Mouse (Mus musculus) limb, embryonic 12.5 days (tissue): Measurements from ENCODE around the gene Zfp142. TPM values are rescaled to one million over a fixed set of nuclear protein-coding genes. Genes with fewer than 3 reads are reported as not detected.

Experiments
- ATAC-seq: fragments of 200-750 bp; cut with Nextera tagmentation; 2 replicates; pipeline ENCODE4 v1.8.0; 2017; ENCODE audit warnings: low read depth, moderate TSS enrichment; ENCODE audit not compliant: insufficient number of reproducible peaks, insufficient read depth, low FRiP score, low TSS enrichment
- H3K27ac ChIP-seq: fragments of 300-500 bp; sonication (generic); 2 replicates; pipeline ENCODE4 v1.5.1; 2016; ENCODE audit warnings: mild to moderate bottlenecking, moderate library complexity
- H3K27me3 ChIP-seq: fragments of 300-500 bp; sonication (generic); 2 replicates; pipeline ENCODE4 v1.6.1; 2016; ENCODE audit warnings: mild to moderate bottlenecking, moderate library complexity
- H3K36me3 ChIP-seq: fragments of 300-500 bp; sonication (generic); 2 replicates; pipeline ENCODE4 v1.6.1; 2016; ENCODE audit warnings: mild to moderate bottlenecking, moderate library complexity
- H3K4me1 ChIP-seq: fragments of 300-500 bp; sonication (generic); replicated peaks from 2 replicates; pipeline ENCODE4 v1.6.1; 2016
- H3K4me2 ChIP-seq: fragments of 300-500 bp; sonication (generic); 2 replicates; pipeline ENCODE4 v1.6.1; 2016; ENCODE audit warnings: mild to moderate bottlenecking, moderate library complexity
- H3K4me3 ChIP-seq: fragments of 300-500 bp; sonication (generic); replicated peaks from 2 replicates; pipeline ENCODE4 v1.5.1; 2016; ENCODE audit warnings: mild to moderate bottlenecking
- H3K9ac ChIP-seq: fragments of 300-500 bp; sonication (generic); replicated peaks from 2 replicates; pipeline ENCODE4 v1.6.1; 2016; ENCODE audit warnings: mild to moderate bottlenecking, moderate library complexity
- H3K9me3 ChIP-seq: fragments of 300-500 bp; sonication (generic); 2 replicates; pipeline ENCODE4 v1.6.1; 2016; ENCODE audit warnings: mild to moderate bottlenecking, moderate library complexity
- WGBS: fragments of 180-500 bp; shearing (Covaris S2); methylation state at CpG from one replicate; pipeline ENCODE4 v1.1.7; 2016; 5-methylcytosine and 5-hydroxymethylcytosine counted together
- polyA plus RNA-seq: library from polyadenylated mRNA; unstranded; fragments of >200 nt; fragmentation: Nextera tagmentation; extraction: Ambion mirVana; gene quantifications from 2 replicates; pipeline ENCODE4 v1.2.1, GENCODE M21; 2016

Gene Zfp142
- 8.3 and 11.3 TPM in 2 replicates for polyA plus RNA-seq

DNA sequence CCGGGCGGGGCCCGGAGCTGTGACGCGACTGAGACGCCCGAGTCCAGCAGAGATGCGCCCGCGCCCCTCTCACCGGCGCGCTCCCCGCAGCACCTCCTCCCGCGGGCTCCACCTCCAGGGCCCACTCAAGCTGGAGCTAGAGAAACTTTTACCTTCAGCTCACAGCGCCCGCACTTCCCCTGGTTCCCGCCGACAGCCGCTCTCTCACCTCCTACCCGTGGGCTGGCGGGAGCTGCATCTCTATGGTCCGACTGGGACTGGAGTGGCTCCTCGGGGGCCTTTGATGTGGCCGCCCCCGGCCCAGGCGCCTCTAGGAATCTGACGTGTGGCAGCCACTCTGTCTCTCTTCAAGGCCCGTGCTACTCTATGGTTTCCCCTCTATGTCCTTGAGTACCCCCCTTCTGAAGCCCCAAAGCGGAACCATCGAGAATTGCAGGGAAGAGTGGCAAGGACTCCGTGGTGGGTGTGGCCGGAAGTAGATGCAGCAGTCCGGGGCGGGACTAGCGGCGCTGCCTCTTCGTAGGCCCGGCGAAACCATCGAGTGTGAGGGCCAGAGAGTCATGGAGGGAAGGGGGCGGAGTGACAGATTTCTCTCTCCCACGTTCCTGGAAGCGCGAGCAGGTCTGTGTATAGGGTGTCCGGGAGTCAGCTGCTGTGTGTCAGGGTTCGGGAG lies at the start of gene Zfp142, which contains the start of gene Bcs1l:
Zfp142 (minus strand) TSS at position 474 of the 673 bp plus-strand sequence.
Bcs1l (plus strand) TSS at position 517 of the 673 bp plus-strand sequence.
- peaks cover 43% of the 10 kb centered on the region for H3K36me3 ChIP-seq

DNA sequence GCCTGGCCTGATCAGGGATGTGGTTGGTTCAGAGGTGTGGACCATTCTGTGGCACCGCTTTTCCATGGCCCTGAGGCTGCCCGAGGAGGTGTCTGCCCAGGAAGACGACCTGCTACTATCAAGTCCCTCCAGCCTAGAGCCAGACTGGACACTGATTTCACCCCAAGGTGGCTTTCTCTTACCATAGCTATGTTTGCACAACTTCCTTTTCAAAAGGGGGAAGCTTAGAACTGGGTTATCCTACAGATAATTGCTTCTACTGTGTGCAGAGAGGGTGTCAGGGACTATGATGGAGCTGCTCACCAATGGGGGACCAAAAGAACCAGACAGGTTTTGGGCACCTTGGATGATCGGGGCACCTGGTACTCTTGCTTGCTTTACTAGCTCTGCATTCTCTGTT lies 44.7 kb upstream of the Zfp142 start:
- Histone ChIP-seq H3K27me3 (no peaks in the 10 kb centered on the region), H3K27ac (no peak overlapping the region), H3K9me3 (no peaks in the 10 kb centered on the region), H3K4me2 (no peak overlapping the region), H3K4me3 (no peak overlapping the region), H3K9ac (no peak overlapping the region), H3K36me3 (peaks cover 33% of the 10 kb centered on the region), H3K4me1 (no peaks in the 10 kb centered on the region)
- WGBS = 83% methylated on average over 4 of the region's 4 CpGs
- no peak for ATAC-seq

More for the DNA sequence above, at the start of gene Zfp142, which contains the start of gene Bcs1l:
- H3K27ac ChIP-seq = peak within 1 kb of the TSS; percentile 84
- peaks cover 21% of the 10 kb centered on the region for H3K4me1 ChIP-seq
- H3K4me3 ChIP-seq = peak within 1 kb of the TSS; percentile 82
- ATAC-seq = peak; percentile 99
- no peaks in the 10 kb centered on the region for H3K9me3 ChIP-seq
- H3K9ac ChIP-seq = peak within 1 kb of the TSS; percentile 84
- H3K27me3 ChIP-seq = no peaks in the 10 kb centered on the region
- under 1% methylated on average over 46 of the region's 48 CpGs for WGBS
- peak within 1 kb of the TSS; percentile 89 for H3K4me2 ChIP-seq

- Histone ChIP-seq H3K27ac (no peak overlapping the region), H3K4me3 (no peak overlapping the region), H3K36me3 (peaks cover 39% of the 10 kb centered on the region), H3K4me1 (no peaks in the 10 kb centered on the region), H3K27me3 (no peaks in the 10 kb centered on the region), H3K4me2 (no peak overlapping the region), H3K9me3 (no peaks in the 10 kb centered on the region), H3K9ac (no peak overlapping the region)
- 49% methylated on average over 7 of the region's 7 CpGs for WGBS
- no peak; the same call in 1 of the 2 replicates for ATAC-seq
These were observed 40.0 kb upstream of the Zfp142 start for GRCm38 (mm10) chr1:74628001-74628400.

DNA sequence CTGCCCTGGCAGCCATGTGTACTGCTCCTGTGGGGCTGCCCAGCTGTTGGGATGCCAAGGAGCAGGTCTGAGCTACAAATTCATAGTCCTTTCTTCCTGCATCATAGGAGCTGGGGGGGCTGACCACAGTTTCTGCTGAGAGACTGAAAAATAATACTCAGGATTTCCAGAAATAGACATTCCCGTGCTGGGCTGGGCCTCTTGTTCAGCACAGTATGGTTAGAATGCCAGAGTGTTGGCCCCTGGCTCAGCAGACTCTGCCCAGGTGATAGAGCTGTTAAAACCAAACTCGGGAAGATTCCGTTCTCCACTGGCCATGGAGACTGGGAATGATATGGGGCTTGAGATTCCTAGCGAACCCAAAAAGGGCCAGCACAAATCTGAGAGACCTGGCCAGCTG lies 38.0 kb upstream of the Zfp142 start:
- Histone ChIP-seq H3K9ac (no peak overlapping the region), H3K4me1 (no peaks in the 10 kb centered on the region), H3K4me3 (no peak overlapping the region), H3K9me3 (no peaks in the 10 kb centered on the region), H3K27ac (no peak overlapping the region), H3K36me3 (peaks cover 45% of the 10 kb centered on the region), H3K27me3 (no peaks in the 10 kb centered on the region), H3K4me2 (no peak overlapping the region)
- WGBS = 83% methylated on average over 4 of the region's 4 CpGs
- no peak for ATAC-seq

DNA sequence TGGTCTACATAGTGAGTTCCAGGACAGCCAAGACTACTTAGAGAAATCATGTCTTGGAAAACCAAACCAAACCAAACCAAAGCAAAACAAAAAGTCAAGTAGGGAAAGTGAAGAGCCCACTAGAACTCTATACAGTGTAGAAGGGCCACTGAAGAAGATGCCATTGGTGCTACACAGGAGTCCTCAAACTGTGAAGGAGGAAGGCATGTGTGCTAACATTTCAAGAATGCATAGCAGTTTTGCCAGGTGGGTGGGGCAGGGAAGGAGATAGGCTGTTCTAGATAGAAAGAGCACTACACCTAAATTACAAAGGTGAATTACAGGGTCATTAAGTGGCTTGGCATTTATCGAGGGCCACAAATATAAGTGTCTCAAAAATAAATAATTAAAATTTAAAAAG lies 36.1 kb upstream of the Zfp142 start:
- Histone ChIP-seq H3K9me3 (no peaks in the 10 kb centered on the region), H3K4me3 (no peak overlapping the region), H3K4me1 (no peaks in the 10 kb centered on the region), H3K9ac (no peak overlapping the region), H3K4me2 (no peak overlapping the region), H3K36me3 (peaks cover 41% of the 10 kb centered on the region), H3K27ac (no peak overlapping the region), H3K27me3 (no peaks in the 10 kb centered on the region)
- ATAC-seq = no peak
- WGBS = 100% methylated on average over 1 of the region's 1 CpGs

- Histone ChIP-seq H3K36me3 (peaks cover 40% of the 10 kb centered on the region), H3K9me3 (no peaks in the 10 kb centered on the region), H3K9ac (peak within 1 kb of the TSS; percentile 79), H3K4me3 (peak within 1 kb of the TSS; percentile 81), H3K4me2 (peak within 1 kb of the TSS; percentile 86), H3K27ac (0 out of 2 replicates have a peak within 1 kb of the TSS, but pooled peaks have one; percentile 58), H3K27me3 (no peaks in the 10 kb centered on the region), H3K4me1 (peaks cover 17% of the 10 kb centered on the region)
- 8% methylated on average over 25 of the region's 25 CpGs for WGBS
- ATAC-seq = peak; percentile 79
These were observed 13.4 kb upstream of the Zfp142 start, which contains the start of the genes Rnf25 and Stk36 for GRCm38 (mm10) chr1:74601267-74601962. TSS of gene Rnf25 (minus strand) at chr1:74601397. TSS of gene Stk36 (plus strand) at chr1:74601445.

DNA sequence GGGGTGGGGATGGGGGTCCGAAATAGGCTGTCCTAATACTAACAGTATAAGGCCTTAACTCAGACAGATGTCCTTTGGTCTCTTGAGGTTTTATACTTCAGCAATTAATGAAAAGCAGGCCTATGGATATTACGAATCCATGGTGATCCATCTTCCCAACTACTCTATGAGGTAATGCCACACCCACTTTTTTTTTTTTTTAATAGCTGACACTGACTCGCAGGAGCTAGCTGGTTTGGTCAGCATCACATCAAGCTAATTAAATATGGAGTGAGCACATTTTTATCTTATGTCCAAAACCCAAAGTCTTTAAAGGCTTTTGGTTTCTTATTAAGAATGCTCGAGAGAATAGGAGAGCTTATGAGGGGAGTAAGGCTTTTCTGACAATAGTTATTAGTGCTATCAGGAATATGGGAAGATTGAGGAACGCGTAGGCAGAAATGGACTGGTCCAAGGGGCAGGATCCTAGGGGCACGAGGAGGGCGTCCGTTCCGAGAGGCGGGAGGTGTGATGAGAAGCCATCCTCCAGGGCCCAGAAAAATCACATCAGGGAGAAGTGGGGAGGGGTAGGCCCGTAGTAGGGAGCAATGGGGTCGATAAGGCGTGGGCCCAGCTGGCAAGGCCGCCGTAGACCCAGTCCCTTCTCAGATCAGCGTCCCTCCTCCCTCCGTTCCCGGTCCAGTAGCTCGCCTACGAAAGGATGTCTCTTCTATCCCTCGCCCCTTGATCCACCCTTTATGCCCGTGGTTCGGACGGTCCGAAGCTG lies 12.6 kb upstream of the Zfp142 start:
- H3K36me3 ChIP-seq = peaks cover 46% of the 10 kb centered on the region
- H3K9me3 ChIP-seq = no peaks in the 10 kb centered on the region
- 8% methylated on average over 26 of the region's 26 CpGs for WGBS
- peak overlapping the region; percentile 86 for H3K4me2 ChIP-seq
- ATAC-seq = peak; percentile 37; the same call in 1 of the 2 replicates
- H3K27ac ChIP-seq = 0 out of 2 replicates have a peak overlapping the region, but pooled peaks have one; percentile 58
- H3K27me3 ChIP-seq = no peaks in the 10 kb centered on the region
- H3K4me1 ChIP-seq = peaks cover 17% of the 10 kb centered on the region
- H3K4me3 ChIP-seq = peak overlapping the region; percentile 81
- peak overlapping the region; percentile 79 for H3K9ac ChIP-seq

GRCm38 (mm10) chr1:74594434-74594833 lies 6.4 kb upstream of the Zfp142 start:
- no peak for ATAC-seq
- 91% methylated on average over 8 of the region's 8 CpGs for WGBS
- H3K36me3 ChIP-seq = peaks cover 86% of the 10 kb centered on the region

GRCm38 (mm10) chr1:74587233-74587772 lies 743 bp downstream of the Zfp142 start:
- Histone ChIP-seq H3K4me2 (peak overlapping the region; percentile 89), H3K36me3 (peaks cover 46% of the 10 kb centered on the region), H3K9ac (peak overlapping the region; percentile 84), H3K4me1 (peaks cover 21% of the 10 kb centered on the region), H3K27me3 (no peaks in the 10 kb centered on the region), H3K27ac (peak overlapping the region; percentile 84), H3K4me3 (peak overlapping the region; percentile 82), H3K9me3 (no peaks in the 10 kb centered on the region)
- ATAC-seq = no peak
- WGBS = under 1% methylated on average over 24 of the region's 24 CpGs

More at GRCm38 (mm10) chr1:74594434-74594833, 6.4 kb upstream of the Zfp142 start:
- H3K9ac ChIP-seq = no peak overlapping the region
- no peak overlapping the region for H3K27ac ChIP-seq
- no peaks in the 10 kb centered on the region for H3K4me1 ChIP-seq
- no peaks in the 10 kb centered on the region for H3K9me3 ChIP-seq
- no peaks in the 10 kb centered on the region for H3K27me3 ChIP-seq
- no peak overlapping the region for H3K4me2 ChIP-seq
- no peak overlapping the region for H3K4me3 ChIP-seq

DNA sequence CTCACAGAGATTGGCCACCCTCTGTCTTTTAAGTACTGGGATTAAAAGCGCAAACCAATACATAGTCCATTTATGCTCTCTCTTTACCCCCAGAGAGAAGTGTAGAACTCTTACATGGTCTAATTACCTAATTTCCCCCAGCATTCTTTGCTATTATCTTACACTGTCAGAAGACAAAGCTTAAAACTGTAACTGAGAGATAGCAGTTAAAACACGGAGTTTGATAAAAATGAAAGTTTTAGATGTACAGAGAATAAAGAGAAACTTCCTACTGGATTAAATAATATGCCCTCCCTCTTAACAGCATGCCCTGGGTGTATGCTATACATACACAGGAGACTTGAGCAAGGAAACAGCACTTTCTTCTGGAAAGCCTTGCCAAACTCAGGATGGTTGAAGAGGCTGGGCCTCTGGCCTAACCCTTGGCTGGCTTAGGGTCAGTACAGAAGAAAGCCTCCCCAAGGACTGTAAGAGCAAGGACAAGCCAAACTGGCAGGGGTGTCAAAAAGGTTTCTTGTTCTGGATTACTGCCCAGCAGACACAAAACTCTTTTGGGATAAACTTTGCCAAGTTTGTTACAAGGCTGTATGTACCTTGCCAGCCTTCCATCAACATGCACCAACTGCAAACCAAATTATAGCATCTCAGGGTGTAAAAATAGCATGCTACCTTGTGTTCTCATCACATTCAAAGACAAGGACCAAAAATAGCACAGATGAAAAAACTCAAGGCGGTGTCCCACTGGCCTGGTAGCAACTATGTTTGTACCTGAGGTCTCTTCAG lies 3.2 kb downstream of the Zfp142 start:
- Histone ChIP-seq H3K4me1 (peaks cover 21% of the 10 kb centered on the region), H3K9ac (no peak overlapping the region), H3K36me3 (peaks cover 34% of the 10 kb centered on the region), H3K9me3 (no peaks in the 10 kb centered on the region), H3K27me3 (no peaks in the 10 kb centered on the region), H3K4me3 (no peak overlapping the region), H3K4me2 (no peak overlapping the region), H3K27ac (no peak overlapping the region)
- WGBS = 95% methylated on average over 3 of the region's 3 CpGs
- no peak for ATAC-seq
